Mouse (Mus musculus): Measurements from ENCODE around the gene Haus3. TPM values are rescaled to one million over a fixed set of nuclear protein-coding genes. Genes with fewer than 3 reads are reported as not detected.
A peak's percentile ranks its signal among the peaks of the same experiment; 100 is the strongest.

Gene Haus3
- 1 to 10 TPM; 6.3 to 6.4 TPM for total RNA-seq (2021)

DNA sequence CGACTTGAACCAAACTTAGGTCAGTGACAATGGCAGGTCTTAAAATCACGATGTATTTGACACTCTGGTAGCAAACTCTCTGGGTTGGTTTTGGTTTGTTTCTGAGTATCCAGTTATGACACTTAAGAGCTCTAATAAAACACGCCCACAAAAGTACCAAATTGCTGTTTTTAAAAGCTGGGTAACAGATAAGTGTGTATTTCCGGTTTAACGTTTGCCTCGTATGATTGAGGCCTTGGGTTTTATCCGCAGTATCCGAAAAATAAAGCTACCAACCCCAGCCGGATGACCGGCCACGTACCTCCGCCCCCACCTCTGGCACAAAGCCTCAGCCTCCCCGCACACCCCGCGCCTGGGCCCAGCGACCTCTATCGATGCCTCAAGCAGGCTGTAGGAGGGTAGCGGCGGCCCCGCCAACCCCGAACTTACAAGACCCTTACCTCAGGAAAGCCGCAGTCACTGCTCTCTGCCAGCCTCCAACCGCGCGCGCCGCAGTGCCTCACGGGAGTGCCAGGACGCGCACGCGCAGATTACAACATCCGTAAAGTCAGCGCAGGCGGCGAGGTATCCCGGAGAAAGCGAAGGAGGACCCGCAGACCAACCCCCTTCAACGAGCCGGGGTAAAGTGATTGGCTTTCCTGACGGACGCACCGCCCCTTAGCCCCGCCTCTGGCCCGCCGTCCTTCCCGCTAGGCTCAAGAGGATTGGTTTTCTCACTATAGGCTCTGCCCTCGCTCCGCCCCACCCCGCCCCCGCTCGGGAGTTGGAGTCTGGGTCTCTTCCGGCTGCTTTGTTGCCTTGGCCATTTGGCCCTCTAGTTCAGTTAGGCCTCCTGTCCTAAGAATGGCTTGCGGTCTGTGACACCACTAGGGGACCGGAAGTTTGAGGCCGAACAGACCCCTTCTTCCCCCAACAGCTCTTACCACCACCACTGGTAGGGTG, at the start of gene Haus3, which contains the start of gene Poln:
Gene Haus3, minus strand, starts transcription at position 578 of the 942 bp plus-strand sequence.
Gene Poln, minus strand, starts transcription at position 499 of the 942 bp plus-strand sequence.
- peak; percentile 97 to 98 for DNase-seq

DNA sequence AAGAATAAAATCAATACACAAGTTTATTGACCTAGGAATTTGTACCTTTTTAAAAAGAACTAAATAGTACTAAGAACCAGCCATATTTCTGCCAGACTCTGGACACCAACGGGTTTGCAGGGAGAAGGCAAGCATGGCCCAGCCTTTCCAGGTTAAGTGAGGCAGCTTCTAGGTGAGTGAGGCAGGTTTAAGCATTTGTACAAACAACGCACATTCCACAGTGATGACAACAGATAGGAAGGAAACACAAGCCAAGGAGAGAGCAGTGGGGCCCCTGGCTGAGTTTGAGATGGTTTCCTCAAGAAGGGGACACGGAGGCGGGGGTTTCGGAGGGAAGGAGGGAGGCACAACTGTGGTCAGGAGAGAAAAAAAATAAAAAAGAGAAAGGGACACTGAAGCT, 49.3 kb upstream of the Haus3 start:
- no peak for DNase-seq

DNA sequence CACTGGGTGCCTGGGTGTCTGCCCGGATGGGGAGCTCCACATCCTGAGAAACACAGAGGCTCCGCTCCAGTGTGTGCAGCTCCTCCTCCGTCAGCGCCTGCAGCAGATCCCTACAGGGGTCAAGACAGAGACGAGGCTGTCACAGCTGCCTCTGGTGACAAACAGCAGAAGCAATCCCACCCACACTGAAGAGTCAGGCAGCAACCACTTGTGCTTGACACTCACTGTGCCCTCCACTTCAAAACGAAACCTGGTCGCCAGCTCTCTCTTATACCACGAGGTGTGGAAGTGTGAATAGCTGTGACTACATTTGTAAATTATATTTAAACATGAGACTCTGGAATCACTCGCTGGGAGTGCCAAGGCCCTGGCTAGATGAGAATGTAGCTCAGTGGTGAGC, 48.4 kb upstream of the Haus3 start:
- no peak for DNase-seq

DNA sequence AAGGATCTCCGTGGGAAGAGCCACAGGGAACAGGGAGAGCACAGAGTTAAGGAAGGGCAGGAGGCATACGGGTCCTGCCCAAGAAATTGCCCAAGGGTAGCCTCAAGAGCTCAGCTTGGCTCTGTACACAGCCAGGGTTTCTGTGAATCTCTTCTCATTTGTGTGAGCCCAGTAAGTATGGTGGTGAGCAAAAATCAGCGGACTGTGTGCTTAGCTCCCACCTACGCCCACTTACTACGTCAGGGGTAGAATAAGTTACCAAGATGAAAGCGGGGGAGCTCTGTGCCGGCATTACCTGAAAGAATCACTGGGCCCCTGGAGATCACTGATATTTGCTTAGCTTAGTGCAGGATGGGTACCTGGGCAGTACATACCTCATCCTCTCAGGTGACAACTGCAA, 46.7 kb upstream of the Haus3 start:
- DNase-seq = no peak

DNA sequence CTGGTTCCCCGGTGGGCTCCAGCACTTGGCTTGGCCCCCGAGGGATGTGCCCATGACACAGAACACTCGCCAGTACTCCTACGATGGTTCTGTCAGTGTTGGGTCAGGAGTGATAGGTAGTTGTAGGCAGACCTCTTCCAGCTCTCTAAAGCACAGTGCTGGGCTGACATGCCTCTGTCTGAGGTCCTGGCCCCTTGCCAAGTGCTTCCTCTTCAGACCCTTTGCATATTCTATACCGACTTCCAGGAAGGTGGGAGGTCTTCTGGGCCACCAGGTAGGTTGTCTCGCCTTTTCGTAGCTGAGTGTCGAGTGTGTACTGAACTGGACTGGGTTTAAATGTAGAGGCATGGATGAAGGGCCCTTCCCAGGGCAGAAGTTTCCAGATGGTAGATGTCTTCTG, 44.3 kb upstream of the Haus3 start:
- DNase-seq = no peak

DNA sequence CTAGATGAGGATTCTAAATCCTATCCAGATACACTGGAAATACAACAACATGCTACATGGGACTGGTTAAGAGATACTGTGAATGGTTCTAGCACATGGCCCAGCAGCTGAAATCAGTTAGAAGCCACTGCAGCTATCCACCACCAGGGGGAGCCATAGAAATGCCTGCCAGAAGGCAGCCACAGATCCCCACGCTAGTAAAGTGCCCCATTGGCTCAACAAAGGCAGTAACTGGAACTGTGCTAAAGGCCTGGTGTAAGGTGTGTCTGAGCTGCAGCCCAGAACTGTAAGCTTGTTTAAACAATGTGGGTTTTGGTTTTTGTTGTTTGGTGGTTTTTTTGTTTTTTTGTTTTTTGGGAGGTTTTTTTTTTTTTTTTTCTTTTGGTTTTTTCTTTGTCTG, 41.0 kb upstream of the Haus3 start:
- DNase-seq = peak; percentile 68 to 70

DNA sequence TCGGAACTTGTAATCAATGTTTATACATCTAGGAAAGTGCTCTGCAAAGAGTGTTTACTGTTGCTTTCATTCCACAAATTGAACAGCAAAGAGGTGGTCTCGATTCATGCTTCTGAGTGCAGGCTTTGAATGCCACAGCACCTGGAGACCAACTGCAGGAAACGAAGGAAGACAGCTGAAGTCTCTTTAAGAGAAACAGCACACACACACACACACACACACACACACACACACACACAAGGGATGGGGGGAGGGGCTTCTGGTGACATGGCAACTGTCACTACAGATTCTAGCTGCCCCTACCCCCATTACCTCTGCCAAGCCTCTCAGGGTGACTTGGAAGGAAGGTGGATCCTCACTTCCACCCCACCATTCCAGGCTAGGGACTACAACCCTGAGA, 38.2 kb upstream of the Haus3 start:
- DNase-seq = no peak

DNA sequence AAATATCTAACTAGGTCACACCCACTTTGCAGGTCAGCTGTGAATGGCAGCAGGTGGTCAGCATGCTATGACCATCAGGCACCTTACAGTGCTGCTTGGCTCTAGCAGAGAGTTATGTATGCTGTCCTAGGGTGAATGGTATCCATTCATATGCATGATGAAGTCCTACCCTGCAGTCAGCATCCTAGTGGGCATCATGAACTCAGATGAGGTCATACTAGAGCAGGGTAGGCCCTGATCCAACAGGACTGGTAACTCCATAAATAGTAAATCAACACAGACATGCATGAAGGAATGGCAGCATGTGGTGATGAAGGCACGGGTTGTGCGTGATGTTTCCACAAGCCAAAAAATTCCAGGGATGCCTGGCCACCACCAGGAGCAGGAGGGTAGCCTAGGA, 36.5 kb upstream of the Haus3 start:
- DNase-seq = no peak

DNA sequence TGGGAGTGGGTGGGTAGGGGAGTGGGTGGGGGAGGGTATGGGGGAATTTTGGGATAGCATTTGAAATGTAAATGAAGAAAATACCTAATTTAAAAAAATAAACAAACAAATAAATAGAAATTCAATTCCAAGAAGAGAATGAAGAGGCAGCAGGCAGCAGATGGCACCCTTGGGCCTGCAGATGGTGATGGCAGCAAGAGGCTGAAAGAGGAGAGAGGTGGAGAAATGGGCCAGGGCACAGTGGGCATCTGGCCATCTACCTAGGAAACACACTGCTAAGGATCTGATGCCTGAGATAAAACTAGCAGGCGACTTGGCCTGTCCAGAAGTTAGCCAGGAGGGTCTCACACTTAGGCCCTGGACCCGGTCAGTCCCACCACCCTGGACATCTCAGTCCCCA, 35.6 kb upstream of the Haus3 start:
- no peak for DNase-seq

DNA sequence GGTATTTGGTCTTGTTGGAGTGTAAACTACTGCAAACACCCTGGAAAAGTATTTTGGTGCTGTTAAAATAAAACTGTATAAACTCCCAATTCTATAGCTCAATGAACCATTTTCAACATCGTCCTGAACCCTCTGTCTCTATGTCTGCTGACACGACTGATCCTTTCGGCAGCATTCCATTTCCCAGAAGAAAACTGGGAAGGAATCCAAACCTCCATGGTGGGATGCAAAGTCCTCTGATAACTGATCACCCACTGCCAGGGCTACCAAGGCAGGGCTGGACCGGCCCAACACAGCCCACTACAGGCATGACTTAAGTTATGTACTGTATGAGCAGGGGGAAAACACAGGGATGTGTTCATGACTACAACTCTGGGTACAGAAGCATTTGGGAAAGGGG, 32.7 kb upstream of the Haus3 start:
- no peak for DNase-seq

DNA sequence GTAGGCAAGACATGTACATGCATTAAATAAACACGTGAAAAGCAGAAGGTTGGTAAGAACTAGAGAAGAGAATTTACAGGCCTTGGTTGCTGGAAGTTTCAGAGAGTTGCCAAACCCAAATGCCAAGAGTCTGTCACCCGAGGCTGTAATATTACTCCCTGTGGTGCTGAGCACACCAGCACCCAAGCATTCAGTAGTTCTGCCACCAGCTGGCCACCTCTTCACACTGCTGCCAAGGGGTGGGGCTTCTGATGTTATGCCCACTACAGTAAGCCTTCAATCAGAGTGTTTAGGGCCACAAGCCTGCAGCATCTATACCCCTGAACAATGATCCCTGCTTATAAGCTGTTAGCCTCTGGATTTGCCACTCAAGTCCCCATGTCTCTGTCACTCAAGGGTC, 32.1 kb upstream of the Haus3 start:
- no peak for DNase-seq

DNA sequence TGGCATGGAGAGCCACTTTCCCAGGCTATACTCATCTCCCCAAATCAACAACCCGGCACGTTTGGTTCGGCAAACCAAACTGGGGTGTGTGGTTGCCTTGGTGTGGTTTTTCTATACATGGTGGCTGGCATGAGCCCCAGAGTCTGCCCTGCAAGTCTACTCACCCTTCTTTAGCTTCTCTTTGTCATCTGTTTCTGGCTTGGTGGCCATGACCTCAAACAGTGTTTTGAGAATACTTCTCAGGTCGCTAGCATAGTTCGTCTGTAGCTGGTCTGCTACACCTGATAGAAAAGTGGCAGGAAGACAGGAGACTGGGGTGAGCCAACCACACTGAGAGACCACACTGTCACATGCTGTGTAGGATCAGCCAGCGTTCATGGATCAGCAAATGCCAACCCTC, 29.3 kb upstream of the Haus3 start:
- DNase-seq = no peak

DNA sequence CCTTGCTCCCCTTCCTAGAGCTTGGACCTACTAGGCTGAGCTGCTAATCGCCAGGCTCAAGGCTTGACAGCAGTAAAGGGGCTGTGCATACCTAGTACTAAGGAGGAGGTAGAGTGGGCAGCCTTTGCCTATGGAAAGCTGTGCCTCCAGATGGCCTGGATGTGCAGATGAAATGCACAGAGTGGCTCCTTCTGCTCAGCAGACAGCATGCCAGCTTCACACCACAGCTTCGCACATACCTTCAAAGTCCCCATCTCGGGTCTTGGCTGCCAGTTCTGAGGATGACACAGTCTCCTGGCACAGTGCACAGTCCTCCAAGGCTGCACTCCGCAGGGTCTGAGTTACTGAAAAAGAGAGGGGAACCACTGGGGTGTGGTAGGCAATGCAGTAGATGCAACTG, 27.9 kb upstream of the Haus3 start:
- peak in 1 of 2 experiments; percentile 44 for DNase-seq

DNA sequence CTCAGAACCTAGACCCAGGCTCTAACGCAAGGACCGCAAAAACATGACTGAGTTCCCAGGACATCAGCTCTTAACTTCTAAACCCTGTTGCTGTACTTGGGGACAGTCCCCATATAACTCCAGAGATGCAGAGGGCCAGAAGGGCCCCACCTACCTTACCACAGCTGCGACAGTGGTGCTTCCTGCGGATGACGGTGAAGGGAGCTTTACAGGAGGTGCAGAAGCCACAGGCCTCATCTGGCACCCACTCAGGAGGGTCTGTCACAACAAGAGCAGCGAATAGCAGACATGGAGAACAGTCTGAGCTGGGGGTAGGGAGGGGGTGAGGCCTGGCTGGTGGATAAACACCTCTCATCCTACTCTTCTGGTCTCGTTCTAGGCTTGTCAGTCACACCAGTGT, 27.1 kb upstream of the Haus3 start:
- no peak for DNase-seq

DNA sequence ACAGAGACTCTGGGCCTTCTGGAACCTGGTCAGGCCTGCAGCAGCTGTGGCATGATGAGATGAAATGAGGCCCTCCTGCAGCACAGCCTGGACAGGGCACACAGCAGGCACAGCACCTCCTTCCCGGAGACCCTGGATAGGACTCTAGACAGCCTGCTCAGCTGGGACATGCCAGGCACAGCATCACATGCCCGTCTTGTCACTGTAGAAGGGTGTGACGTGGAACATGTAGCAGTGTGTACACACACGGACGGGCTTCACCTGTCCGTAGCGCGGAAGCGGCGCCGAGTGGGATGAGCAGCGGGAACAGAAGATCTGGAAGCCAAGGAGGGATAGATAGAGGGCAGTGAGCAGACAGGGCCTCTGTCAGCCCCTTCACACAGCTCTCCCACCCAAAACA, 26.5 kb upstream of the Haus3 start:
- DNase-seq = no peak

DNA sequence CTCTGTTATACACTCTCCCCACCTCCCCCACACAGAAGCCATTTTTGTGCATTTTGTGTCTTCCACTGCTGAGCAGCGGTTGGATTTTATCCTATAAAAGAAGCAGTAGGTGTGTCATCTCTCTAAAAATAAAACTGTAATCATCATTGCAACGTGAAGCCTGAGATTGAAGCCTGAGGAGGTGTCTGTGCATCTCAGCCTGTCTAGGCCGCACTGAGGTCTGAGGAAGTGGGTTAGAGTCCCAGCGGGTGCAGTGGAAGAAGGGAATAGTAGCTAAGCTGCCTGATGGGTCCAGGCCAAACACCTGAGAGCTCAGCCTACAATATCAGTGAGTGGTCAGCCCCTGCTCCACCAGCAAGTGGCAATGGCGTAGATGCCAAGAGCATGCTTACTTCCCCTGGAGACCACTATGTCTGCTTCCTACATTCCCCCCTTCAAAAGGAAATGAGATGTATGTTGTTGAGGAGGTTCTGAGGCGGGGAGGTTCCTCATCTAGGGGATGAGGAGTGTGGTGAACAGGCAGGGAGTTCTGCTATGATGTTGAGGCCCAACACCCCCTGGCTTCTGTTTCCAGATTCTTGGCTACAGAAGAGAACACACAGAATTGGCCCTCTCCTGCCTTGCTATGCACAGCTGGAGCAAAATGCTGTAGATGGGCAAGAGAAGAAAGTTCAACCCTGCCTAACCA, 25.8 kb upstream of the Haus3 start:
- DNase-seq = no peak

DNA sequence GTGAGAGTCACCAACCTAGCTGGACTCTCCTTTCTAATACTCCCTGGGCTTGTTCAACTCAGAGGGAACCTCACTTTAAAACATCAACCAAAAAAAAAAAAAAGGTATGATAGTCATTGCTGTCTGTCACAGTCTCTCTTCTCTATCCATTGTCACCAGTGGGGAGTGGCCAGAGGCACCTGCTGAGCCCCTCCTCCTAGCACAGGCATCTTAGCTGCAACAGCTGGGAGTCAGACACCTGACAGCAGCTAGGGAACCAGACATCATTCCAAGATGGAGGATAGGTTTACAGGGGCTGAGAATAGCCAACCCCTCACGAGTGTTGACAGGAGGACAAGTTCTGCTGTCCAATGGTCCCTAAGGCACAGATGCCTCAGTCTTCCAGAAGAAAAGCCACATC, 25.1 kb upstream of the Haus3 start:
- DNase-seq = no peak

DNA sequence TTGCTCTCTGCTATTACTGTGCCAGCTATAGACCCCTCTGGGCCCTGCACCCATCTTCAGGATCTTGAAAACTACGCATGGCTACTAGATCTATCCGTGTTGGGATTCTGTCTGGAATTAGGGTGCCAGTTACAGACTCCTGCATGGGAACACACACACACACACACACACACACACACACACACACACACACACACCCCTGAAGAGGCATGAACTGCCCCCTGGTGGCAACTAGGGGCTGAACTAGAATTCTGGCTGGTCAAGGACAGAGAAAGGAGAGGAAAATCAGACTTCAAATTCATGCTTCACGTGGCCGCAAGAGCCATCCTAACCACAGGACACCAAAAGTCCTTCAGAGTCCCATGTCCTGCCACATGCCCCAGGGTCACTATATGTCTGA, 22.5 kb upstream of the Haus3 start:
- no peak for DNase-seq

DNA sequence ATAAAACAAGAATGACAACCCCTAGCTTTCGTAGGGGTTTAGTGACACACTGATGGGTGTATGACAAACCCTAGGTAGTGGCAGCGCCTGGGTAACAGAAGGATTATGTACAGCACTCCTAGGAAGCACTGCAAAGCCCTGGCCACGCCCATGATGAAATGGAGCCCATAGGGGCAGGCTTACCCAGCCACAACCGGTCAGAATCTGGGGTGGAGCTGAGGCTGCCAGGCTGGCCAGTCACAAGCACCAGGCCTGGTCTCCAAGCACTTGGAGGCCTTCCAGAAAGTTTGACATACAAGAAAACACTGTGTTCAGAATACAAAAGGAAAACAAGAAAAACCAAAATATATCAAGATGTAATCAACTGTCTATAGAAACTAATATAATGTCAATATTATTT, 21.7 kb upstream of the Haus3 start:
- DNase-seq = no peak

DNA sequence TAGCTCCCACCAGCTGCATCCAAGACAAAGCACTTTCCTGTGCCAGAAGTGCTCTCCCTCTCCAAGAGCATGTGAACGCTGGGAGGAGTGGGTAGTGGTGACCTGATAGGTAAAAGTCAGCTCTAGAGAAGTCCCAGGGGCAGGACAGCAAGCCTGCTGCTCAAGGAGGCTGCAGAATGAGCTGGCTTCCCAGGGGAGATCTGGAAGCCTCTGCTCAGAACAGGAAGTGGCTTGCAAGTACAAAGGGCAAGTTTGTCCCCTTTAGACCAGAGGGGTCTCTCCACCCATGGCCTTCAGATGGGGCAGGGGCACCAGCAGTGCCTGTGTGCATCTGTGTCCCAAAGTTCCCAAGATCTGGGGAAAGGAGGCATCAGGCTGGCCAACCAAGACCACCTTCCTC, 20.2 kb upstream of the Haus3 start:
- no peak for DNase-seq

DNA sequence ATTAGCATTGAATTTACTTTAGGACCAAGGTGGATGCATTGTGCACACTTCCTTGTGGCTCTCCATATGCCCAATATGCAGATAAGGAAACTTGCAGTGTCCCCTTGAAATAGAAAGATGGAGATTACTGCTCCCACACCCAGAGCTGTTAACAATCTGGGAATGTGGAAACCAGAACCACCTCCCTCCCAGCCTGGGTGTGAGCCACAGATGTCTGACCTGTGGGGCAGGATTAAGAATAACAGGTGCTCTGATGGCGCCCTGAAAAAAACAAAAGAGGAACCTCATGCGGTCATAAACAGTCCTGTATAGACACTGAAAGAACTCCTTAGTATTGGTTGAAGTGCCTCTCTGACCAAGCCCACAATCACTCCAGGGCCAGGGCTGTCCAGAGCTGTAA, 19.5 kb upstream of the Haus3 start:
- DNase-seq = no peak

DNA sequence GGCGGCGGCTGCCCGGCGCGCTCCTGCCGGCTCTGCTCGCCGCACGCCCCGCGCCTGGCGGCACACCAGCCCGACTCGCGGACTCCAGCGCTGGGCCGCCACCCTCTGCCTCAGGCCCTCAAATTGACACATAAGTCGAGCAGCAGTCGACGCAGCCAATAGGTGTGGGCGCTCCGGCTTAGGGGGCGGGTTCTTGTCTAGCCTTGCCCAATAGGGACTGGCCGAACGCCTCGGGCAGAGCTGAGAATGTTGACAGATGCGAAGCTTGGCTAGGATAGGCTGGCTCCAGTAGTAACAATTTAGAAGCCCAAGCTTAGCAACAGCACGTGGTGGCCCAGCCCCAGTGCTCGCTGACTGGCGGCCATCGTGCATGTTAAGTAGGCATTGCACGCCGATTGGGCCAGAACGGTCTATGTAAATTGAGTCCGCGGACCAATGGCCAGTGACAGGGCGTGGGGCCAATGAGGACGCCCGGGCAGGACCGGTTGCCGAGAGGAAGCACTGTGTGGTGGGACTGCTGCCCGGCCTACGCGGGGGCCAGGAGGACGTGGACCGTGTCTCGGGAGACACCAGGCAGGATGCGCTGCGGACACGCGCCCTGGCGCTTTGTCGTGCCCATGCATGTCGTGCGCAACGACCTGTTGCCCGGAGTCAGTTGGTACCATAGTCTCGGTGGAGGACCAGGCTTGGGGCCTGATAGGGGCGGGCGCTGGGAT, 18.4 kb upstream of the Haus3 start, which contains the start of gene Mxd4:
Gene Mxd4, minus strand, starts transcription at position 120 of the 716 bp plus-strand sequence.
- DNase-seq = peak; percentile 99

DNA sequence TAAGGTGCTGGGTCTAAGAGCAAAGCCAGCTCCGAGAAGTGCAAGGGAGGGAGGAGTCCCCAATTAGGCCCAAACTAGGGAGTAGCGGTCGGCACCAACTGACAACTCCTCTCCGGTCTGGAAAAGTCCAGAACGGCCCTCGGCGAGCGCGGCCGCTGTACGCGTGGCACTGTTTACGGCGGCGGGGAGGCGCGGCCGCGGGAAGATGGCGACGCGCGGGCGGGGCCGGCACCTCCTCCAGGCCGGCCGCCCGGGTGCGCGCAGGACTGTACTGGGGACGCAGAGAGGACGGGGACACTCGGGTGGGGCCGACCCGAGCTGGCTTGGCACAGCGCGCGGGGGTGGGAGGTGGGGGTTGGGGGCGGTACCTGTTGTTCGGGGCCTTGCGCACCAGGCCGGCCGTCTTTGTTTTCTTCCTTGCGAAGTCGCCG, 17.6 kb upstream of the Haus3 start:
- DNase-seq = peak in 1 of 2 experiments; percentile 47

Measured in layer of hippocampus, postnatal 36 days (tissue).